Mouse (Mus musculus): ENCODE data around the gene Dglucy. TPM values are rescaled to one million over a fixed set of nuclear protein-coding genes. Genes with fewer than 3 reads are reported as not detected.

Gene Dglucy
- total RNA-seq, 1 experiment from 2014 or later = 22.4 TPM

- ATAC-seq (replicated peaks; ENCODE audit: insufficient number of reproducible peaks, low FRiP score, low TSS enrichment, poor library complexity, severe bottlenecking) = no peak
Measured at GRCm38 (mm10) chr12:100901386-100901785, 122.5 kb downstream of the Dglucy start.

DNA sequence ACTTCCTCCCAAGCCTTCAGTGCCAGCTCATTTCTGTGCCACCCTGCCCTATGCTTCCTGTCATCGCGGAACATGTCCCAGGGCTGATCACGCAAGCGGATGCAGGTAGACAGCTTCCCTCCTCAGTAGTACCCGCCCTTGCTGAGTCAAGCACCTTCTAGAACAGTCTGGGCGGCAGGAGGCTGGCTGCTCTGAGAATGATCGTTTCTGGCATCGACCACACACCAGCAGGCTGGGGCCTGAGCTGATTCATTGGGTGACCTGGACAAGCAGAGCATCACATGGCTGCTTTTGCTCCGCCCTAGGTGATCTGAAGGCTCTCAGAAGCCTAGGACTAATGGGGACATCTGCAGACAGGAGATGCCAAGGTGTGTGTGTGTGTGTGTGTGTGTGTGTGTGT, 124.9 kb downstream of the Dglucy start:
- ATAC-seq (replicated peaks; ENCODE audit: insufficient number of reproducible peaks, low FRiP score, low TSS enrichment, poor library complexity, severe bottlenecking) = no peak

GRCm38 (mm10) chr12:100906861-100907260, 128.0 kb downstream of the Dglucy start:
- no peak for ATAC-seq (replicated peaks; ENCODE audit: insufficient number of reproducible peaks, low FRiP score, low TSS enrichment, poor library complexity, severe bottlenecking)

- no peak for ATAC-seq (replicated peaks; ENCODE audit: insufficient number of reproducible peaks, low FRiP score, low TSS enrichment, poor library complexity, severe bottlenecking)
Measured at GRCm38 (mm10) chr12:100907598-100908297, 128.9 kb downstream of the Dglucy start, which contains the start of gene Gpr68. Gpr68 (minus strand) TSS chr12:100908198.

DNA sequence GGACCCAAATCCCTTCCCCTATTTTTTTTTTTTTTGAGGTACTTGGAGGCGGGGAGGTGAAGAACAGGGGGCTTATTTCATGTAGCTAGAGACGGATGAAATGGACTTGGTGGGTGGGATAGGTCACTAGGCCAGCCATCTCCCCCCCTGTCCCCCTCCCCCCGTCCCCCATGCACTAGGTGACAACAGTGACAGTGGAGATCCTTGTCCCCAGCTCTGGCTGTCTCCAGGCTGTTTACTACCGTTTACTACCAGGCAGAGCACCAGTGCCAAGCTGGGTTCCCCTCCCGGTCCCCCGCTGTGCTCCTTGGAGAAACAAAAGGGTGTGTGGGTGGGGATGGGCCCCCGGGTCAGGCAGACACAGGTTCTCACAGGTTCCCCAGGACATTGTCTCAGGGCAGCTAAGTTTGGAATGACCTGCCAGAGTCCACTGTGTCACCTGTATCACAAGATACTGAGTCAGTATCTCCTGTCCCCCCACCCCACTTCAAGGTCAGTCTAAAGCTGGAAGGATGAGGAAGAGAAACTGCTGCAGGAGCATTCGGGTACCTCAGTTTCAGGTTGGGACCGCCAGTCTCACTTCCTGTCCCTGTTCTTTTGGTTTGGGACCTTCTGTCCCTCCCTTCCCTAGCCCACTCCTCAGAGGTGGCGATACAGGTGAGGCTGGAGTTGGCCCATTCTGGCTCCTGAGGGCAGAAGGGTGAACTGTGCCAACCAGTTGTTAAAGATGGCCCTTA, 129.6 kb downstream of the Dglucy start:
- no peak for ATAC-seq (replicated peaks; ENCODE audit: insufficient number of reproducible peaks, low FRiP score, low TSS enrichment, poor library complexity, severe bottlenecking)

- no peak for ATAC-seq (replicated peaks; ENCODE audit: insufficient number of reproducible peaks, low FRiP score, low TSS enrichment, poor library complexity, severe bottlenecking)
Measured at GRCm38 (mm10) chr12:100909765-100910164, 130.9 kb downstream of the Dglucy start.

- ATAC-seq (replicated peaks; ENCODE audit: insufficient number of reproducible peaks, low FRiP score, low TSS enrichment, poor library complexity, severe bottlenecking) = no peak
Measured at GRCm38 (mm10) chr12:100910731-100911130, 131.9 kb downstream of the Dglucy start.

GRCm38 (mm10) chr12:100924646-100925339, 145.9 kb downstream of the Dglucy start:
- peak; percentile 38 for ATAC-seq (replicated peaks; ENCODE audit: insufficient number of reproducible peaks, low FRiP score, low TSS enrichment, poor library complexity, severe bottlenecking)

DNA sequence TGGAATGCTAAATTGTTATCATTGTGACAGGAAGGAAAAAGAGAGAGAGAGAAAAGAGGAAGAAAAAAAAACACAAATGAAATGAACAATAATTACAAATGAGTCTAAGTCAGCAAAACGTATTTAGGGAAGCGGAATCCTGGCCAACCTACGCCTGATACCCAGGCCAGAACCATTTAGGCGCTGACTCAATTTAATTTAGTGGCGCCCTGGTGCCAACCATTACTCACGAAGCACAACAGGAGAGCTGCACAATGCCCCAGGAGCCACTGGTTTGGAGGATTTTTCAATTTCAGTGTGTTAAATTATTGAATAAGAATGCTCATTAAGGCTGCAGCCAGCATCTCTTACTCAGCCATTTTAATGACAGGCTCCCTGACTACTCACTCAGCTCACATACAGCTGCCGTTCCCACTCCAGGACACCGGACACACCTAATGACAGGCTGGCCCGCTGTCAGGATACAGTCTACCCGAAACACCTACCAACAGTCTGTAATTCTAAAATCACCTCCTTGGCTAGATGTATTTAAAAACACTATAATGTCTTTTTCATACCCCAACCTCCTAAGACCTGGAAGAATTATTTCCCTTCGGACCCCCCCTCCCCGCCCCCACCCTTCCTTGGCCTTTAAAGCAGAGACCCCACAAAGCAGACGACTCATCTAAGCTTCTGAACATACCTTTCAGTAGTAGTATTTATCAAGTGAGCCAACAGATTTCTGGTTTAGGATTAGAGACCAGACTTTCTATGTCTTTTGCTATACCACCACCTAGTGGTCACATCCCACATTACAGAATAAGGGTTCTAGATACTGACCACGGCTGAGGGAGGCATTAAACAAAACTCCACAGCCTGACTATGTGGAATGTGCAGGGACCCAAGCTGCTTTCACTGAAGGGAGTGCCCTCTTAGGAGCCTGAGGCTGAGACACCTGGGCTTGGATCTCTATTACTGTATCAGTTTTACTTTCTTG, 147.1 kb downstream of the Dglucy start:
- peak; percentile 54 for ATAC-seq (replicated peaks; ENCODE audit: insufficient number of reproducible peaks, low FRiP score, low TSS enrichment, poor library complexity, severe bottlenecking)

DNA sequence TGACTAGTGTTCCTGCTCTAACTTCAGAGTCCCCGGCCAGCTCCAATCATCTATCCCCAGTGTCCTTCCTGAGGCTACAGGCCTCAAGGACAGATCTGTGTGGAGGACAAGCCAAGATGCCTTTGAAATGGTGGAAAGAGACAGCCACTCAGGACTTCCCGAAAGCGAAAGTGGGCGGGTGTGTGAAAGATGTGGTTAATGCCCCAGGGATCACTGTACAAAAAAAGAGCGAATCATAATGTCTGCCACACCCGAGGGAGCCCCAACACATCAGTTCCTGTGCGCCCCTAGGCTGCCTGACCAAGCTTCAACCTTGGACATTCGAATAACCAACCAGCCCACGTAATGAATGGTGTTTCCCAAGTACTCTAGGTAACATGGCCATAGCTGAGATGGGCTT, 149.4 kb downstream of the Dglucy start:
- ATAC-seq (replicated peaks; ENCODE audit: insufficient number of reproducible peaks, low FRiP score, low TSS enrichment, poor library complexity, severe bottlenecking) = no peak

DNA sequence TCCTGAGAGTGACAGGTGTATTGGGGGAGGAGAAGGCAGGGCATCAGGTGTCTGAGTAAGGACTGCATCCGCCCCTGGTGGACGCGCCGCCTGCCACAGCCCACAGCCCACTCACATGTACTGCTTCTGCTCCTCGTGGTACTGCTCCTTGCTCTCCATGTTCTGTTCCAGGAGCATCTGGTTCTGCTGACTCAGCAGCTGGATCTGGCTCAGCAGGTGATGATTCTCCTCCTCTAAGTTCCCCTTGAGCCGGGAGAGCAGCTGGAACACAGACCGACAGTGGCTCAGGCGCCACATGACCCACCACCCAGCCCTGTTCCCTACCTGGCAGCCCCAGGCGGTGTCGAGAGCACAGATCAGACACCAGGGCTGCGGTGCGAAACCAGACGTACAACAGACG, 152.8 kb downstream of the Dglucy start:
- ATAC-seq (replicated peaks; ENCODE audit: insufficient number of reproducible peaks, low FRiP score, low TSS enrichment, poor library complexity, severe bottlenecking) = no peak

DNA sequence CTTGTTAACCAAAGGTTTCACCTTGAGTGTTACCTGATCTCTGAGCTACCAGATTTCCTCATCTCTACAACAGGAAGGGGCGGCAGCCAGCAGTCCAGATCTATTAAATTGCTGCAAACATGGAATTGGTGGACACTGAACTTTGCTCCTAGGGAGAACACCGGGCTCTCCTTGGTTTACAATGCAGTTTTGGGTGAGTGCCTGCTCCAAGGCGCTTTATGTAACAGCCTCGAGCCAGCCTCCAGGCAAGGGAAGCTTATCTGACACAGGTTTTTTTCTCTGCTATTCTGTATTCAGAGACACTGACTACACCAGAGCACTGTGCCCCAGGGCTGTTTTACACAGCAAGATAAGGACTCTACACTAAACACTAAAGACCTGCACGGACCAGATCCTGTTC, 155.9 kb downstream of the Dglucy start:
- ATAC-seq (replicated peaks; ENCODE audit: insufficient number of reproducible peaks, low FRiP score, low TSS enrichment, poor library complexity, severe bottlenecking) = no peak

- peak; percentile 63; the same call in 1 of the 2 replicates for ATAC-seq (replicated peaks; ENCODE audit: insufficient number of reproducible peaks, low FRiP score, low TSS enrichment, poor library complexity, severe bottlenecking)
Measured at GRCm38 (mm10) chr12:100936116-100936515, 157.3 kb downstream of the Dglucy start.

DNA sequence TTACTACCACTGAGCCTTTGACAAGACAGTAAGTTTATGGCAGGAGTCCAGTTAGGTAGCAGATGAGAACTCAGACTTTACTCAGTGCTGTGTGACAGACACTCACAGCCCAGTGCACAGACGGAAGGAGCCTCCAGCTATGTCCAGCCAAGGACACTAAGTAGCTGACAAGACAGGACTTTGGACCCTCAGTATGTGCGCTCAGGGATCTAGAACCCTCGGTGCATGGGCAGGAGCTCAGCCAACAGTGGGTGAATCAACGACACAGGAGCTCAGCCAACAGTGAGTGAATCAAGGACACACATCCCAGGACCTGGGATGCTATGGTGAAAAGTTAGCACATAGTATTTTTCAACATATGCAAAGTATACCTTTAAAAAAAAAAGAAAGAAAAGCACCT, 157.9 kb downstream of the Dglucy start:
- no peak for ATAC-seq (replicated peaks; ENCODE audit: insufficient number of reproducible peaks, low FRiP score, low TSS enrichment, poor library complexity, severe bottlenecking)

- no peak for ATAC-seq (replicated peaks; ENCODE audit: insufficient number of reproducible peaks, low FRiP score, low TSS enrichment, poor library complexity, severe bottlenecking)
Measured at GRCm38 (mm10) chr12:100937441-100938360, 158.8 kb downstream of the Dglucy start.

GRCm38 (mm10) chr12:100941361-100941760, 162.5 kb downstream of the Dglucy start:
- ATAC-seq (replicated peaks; ENCODE audit: insufficient number of reproducible peaks, low FRiP score, low TSS enrichment, poor library complexity, severe bottlenecking) = no peak

DNA sequence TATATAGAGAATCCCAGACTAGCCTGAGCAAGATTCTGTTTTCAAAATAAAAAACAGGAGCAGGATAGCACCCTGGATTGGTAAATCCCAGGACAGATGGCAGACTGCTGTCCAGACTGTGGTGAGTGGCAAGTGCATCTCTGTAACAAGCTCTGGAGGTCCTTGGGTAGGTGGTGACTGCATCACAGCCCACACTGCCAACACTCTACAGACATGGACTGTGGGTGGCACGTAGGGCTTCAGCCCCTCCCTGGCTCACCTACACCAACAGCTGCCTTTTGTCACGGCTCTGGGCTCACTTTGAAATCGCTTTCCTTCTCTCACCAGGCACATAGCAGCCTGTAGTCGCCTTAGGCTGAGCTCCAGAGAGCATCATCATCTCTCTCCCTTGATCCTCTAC, 164.3 kb downstream of the Dglucy start:
- no peak for ATAC-seq (replicated peaks; ENCODE audit: insufficient number of reproducible peaks, low FRiP score, low TSS enrichment, poor library complexity, severe bottlenecking)

DNA sequence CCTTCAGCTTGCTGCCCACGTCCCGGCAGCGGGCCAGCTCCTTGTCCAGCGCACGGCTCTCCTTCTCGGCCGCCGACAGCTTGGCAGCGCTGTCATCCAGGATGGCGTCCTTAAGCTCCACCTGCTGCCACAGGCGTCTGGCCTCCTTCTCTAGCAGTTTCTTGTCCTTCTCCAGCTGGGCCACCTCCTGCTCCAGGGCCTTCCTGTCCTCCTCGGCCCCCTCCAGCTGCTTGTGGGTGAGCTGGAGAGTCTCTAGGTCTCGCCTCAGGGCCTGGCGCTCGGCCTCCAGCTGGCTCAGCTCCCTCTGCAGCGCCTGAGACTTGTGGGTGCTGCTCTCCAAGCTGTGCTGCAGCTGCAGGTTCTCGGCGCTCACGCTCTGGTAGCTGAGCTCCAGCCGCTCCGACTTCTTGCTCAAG, 166.1 kb downstream of the Dglucy start:
- no peak for ATAC-seq (replicated peaks; ENCODE audit: insufficient number of reproducible peaks, low FRiP score, low TSS enrichment, poor library complexity, severe bottlenecking)
